24 mouse cellular contexts compared by ENCODE assay signal in genomic region chr4:56080960-56081359, GRCm38 (mm10).
DNase-seq lines count a peak whose midpoint lies in the region; ATAC-seq lines count a peak whose summit lies in the region.
"Had no signal": no experiment of that assay in that cellular context is flagged by ENCODE, and none has a peak within 500 bp of the region (broad histone marks: within the 10 kb centered on the region; RNA-seq: fewer than 3 reads in every experiment).

No protein-coding gene starts in this region.

- peak; percentile 54; the same call in 1 of the 2 replicates for ATAC-seq in common myeloid progenitor, adult 5-6 weeks (replicated peaks; ENCODE audit: low read depth, poor library complexity, severe bottlenecking)
- peak; percentile 24; the same call in 1 of the 2 replicates for ATAC-seq in megakaryocyte, adult 5-6 weeks (ENCODE audit: poor library complexity, severe bottlenecking)
- ATAC-seq in monocyte, adult 5-6 weeks (replicated peaks; ENCODE audit: insufficient number of reproducible peaks, low FRiP score, low TSS enrichment, poor library complexity, severe bottlenecking): no peak
- ATAC-seq: activated CD4-positive, CD25-positive, alpha-beta regulatory T cell, adult 4 months; forebrain, embryonic 14.5 days; forebrain, embryonic 16.5 days; Patski had no signal

- no peaks in the 10 kb centered on the region for H3K36me3 ChIP-seq in splenic B cell, adult 2 months (ENCODE audit: control insufficient read depth, insufficient read depth, low read length, poor library complexity, severe bottlenecking)
- H3K36me3 ChIP-seq: embryonic facial prominence, embryonic 13.5 days; embryonic facial prominence, embryonic 15.5 days; forebrain, embryonic 10.5 days; forebrain, embryonic 12.5 days; G1E had no signal

- DNase-seq in splenic B cell, adult 2 months (ENCODE audit: low read depth, low spot score): peak; percentile 43
- DNase-seq in yolk sac, embryonic 10.5 days (ENCODE audit: low spot score): no peak
- no peak for DNase-seq in layer of hippocampus, postnatal 36 days
- DNase-seq: adrenal gland, adult 8-10 months; adrenal gland, postnatal 14 days; adrenal gland, postnatal 36 days; cerebellum, adult 11-12 months; cerebellum, adult 2 months; cerebellum, adult 9-10 months; cerebellum, postnatal 10 days; cerebellum, postnatal 25 days; embryo, embryonic 11 days had no signal

- no peaks in the 10 kb centered on the region for H3K27me3 ChIP-seq in splenic B cell, adult 2 months (ENCODE audit: control insufficient read depth, insufficient read depth, low read length, poor library complexity, severe bottlenecking)
- H3K27me3 ChIP-seq: embryonic facial prominence, embryonic 15.5 days; forebrain, embryonic 12.5 days; Patski had no signal
